Mouse (Mus musculus) activated CD4-positive, CD25-positive, alpha-beta regulatory T cell, adult 4 months (primary cell): Measurements from ENCODE around the gene Magea6. TPM values are rescaled to one million over a fixed set of nuclear protein-coding genes. Genes with fewer than 3 reads are reported as not detected.
"Not testable (repeated sequence)": the region's sequence is repeated elsewhere in the genome, so short reads cannot be mapped to it uniquely, and the experiment has no call there.

Experiments
- ATAC-seq: one replicate; pipeline ENCODE4 v1.8.0; 2017
- polyA plus RNA-seq, 2 experiments: library from polyadenylated mRNA; unstranded; fragments of 100-300 nt; shearing (Covaris generic); gene quantifications; one replicate each; pipeline ENCODE4 v1.2.1; 2017

The Magea6 gene
- not detected for polyA plus RNA-seq

DNA sequence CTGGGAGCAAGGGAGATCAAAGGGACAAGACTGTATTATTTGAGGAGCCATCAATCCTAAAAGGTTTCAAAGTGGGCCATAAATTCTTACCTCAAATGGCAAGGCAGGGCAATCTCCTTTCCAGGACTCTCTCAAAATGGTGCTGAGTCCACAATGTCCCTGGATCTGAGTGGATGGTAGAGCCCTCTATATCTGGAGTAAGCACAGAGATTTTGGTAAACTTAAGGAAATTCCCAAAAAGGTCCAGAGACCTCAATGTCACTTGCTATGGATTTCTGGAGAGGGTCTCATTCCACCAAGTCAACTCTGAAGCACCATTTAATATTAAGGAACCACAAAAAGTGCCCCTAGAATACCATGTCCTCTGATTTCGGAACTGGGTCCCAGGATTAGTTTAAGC lies at the start of gene Magea6:
TSS of gene Magea6 (minus strand) at position 101 of the 400 bp plus-strand sequence.
- ATAC-seq, result not testable (repeated sequence)

DNA sequence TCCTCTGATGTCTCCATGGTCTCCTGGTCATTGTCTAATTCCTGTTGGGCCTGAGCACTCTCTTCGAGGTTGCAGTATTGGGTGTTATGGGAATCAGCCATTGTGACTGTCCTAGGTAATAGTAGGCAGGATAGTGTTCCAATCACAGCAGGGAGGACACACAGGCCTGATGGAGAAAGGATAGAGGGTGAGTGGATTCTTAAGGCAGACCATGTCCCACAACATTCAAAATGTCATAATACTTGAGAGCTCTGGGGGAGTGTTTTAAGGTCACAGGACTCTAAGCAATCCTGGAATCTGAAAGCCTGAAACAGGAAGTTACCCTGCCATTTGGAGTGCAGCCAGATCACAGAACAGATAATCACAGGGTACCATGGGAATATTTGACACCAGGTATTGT lies 13.6 kb upstream of the Magea6 start, which contains the start of gene Magea3:
TSS of gene Magea3 (minus strand) at position 101 of the 400 bp plus-strand sequence.
- ATAC-seq, result not testable (repeated sequence)

DNA sequence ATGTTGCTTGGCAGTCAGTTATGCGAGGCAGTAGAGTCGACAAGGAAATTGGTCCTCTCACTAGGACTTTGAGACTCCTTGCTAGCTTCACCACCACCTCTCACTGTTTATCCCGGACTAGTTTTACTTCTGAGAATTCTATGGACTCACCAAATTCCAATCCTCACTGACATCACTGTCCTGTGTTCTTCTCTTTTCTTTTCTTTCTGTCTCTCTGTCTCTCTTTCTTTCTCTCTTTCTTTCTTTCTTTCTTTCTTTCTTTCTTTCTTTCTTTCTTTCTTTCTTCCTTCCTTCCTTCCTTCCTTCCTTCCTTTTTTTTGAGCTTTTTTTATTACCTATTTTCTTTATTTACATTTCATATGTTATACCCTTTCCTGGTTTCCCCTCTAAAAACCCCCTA lies 45.6 kb downstream of the Magea6 start, which contains the start of gene Cldn34b1:
TSS of gene Cldn34b1 (minus strand) at position 101 of the 400 bp plus-strand sequence.
- ATAC-seq, result not testable (repeated sequence)

Other genes starting within 250 kb of the Magea6 start
- not detected for gene Cldn34b1, start 45.7 kb downstream of the Magea6 start, polyA plus RNA-seq
- gene Magea3, start 13.5 kb upstream of the Magea6 start, polyA plus RNA-seq, result not detected
- not detected for gene Magea8, start 59.9 kb upstream of the Magea6 start, polyA plus RNA-seq
- not detected for gene Magea5, start 127.2 kb upstream of the Magea6 start, polyA plus RNA-seq
- not detected for gene Magea1, start 153.8 kb upstream of the Magea6 start, polyA plus RNA-seq
- not detected for gene Magea2, start 157.7 kb upstream of the Magea6 start, polyA plus RNA-seq
- not detected for gene Cldn34b2, start 192.4 kb upstream of the Magea6 start, polyA plus RNA-seq